Mouse (Mus musculus) hindbrain, embryonic 12.5 days (tissue): Measurements from ENCODE around the gene Mtfr2. TPM values are rescaled to one million over a fixed set of nuclear protein-coding genes. Genes with fewer than 3 reads are reported as not detected.
A peak's percentile ranks its signal among the peaks of the same experiment; 100 is the strongest.

Experiments used
- ATAC-seq: fragments of 200-750 bp; cut with Nextera tagmentation; 2 replicates; pipeline ENCODE4 v1.8.0; 2017; ENCODE audit warnings: moderate TSS enrichment; ENCODE audit not compliant: low FRiP score
- H3K27ac ChIP-seq: fragments of 300-500 bp; sonication (generic); 2 replicates; pipeline ENCODE4 v1.5.1; 2016; ENCODE audit warnings: mild to moderate bottlenecking
- H3K27me3 ChIP-seq: fragments of 300-500 bp; sonication (generic); 2 replicates; pipeline ENCODE4 v1.6.1; 2016; ENCODE audit warnings: mild to moderate bottlenecking
- H3K36me3 ChIP-seq: fragments of 300-500 bp; sonication (generic); 2 replicates; pipeline ENCODE4 v1.6.1; 2016; ENCODE audit warnings: mild to moderate bottlenecking
- H3K4me1 ChIP-seq: fragments of 300-500 bp; sonication (generic); 2 replicates; pipeline ENCODE4 v1.6.1; 2016
- H3K4me2 ChIP-seq: fragments of 300-500 bp; sonication (generic); replicated peaks from 2 replicates; pipeline ENCODE4 v1.6.1; 2016; ENCODE audit warnings: mild to moderate bottlenecking
- H3K4me3 ChIP-seq: fragments of 300-500 bp; sonication (generic); 2 replicates; pipeline ENCODE4 v1.5.1; 2016; ENCODE audit warnings: mild to moderate bottlenecking
- H3K9ac ChIP-seq: fragments of 300-500 bp; sonication (generic); 2 replicates; pipeline ENCODE4 v1.6.1; 2016; ENCODE audit warnings: mild to moderate bottlenecking, moderate library complexity
- H3K9me3 ChIP-seq: fragments of 300-500 bp; sonication (generic); replicated peaks from 2 replicates; pipeline ENCODE4 v1.6.1; 2016; ENCODE audit warnings: mild to moderate bottlenecking
- WGBS: fragments of 180-500 bp; shearing (Covaris S2); methylation state at CpG from one replicate; pipeline ENCODE4 v1.1.7; 2016; 5-methylcytosine and 5-hydroxymethylcytosine counted together
- polyA plus RNA-seq: library from polyadenylated mRNA; unstranded; fragments of >200 nt; fragmentation: Nextera tagmentation; extraction: Ambion mirVana; gene quantifications from 2 replicates; pipeline ENCODE4 v1.2.1, GENCODE M21; 2016

Mtfr2 gene
- 1.7 and 2.0 TPM in 2 replicates for polyA plus RNA-seq

DNA sequence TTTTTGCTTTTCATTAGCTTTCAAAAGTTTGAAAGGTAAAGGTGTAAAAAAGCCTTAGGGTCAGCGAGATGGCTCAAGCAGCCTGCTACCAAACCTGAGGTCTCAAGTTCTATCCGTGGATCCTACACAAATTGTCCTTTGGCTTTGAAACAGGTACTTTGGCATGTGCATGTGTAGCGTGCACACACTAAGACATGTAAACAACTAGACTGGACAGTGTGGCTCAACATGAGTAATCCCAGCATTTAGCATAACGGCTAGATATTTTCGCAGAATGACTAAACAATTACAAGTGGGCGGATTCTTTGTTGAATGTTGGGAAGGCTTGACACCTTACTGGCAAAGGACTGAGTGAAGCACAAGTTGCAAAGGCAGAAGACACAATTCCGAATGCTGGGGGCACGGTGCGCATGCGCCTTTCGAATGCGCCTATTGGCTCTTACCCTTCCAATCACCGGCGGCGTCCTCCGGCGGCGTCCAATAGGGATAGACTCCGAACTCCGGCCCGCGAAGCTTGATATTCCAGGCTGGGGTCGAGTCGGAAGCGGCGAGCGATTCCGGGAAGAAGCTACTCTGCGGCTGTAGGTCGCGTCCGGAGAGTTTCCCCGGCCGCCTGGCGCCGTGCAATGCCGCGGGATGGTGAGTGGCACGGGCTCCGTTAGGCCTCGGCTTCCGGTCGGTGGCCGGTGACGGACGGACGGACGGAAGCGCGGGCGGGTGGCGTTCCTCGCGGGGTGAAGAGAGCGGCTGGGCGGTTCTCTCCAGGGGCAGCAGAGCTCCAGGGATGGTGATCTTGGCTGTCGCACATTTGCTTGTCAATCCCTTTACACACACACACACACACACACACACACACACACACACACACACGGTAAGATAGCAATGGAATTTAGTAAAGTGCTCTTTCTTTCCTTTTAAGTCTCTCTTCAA lies at the start of gene Mtfr2:
Mtfr2 (plus strand) TSS at position 486 of the 930 bp plus-strand sequence.
- Histone ChIP-seq H3K9me3 (no peaks in the 10 kb centered on the region), H3K36me3 (peaks cover 20% of the 10 kb centered on the region), H3K27ac (no peak within 1 kb of the TSS), H3K4me2 (peak within 1 kb of the TSS; percentile 72), H3K4me3 (peak within 1 kb of the TSS; percentile 51), H3K4me1 (peaks cover 10% of the 10 kb centered on the region; the same call in 1 of the 2 replicates), H3K9ac (peak within 1 kb of the TSS; percentile 29; the same call in 1 of the 2 replicates), H3K27me3 (no peaks in the 10 kb centered on the region)
- 2% methylated on average over 58 of the region's 58 CpGs for WGBS
- peak; percentile 93 for ATAC-seq

DNA sequence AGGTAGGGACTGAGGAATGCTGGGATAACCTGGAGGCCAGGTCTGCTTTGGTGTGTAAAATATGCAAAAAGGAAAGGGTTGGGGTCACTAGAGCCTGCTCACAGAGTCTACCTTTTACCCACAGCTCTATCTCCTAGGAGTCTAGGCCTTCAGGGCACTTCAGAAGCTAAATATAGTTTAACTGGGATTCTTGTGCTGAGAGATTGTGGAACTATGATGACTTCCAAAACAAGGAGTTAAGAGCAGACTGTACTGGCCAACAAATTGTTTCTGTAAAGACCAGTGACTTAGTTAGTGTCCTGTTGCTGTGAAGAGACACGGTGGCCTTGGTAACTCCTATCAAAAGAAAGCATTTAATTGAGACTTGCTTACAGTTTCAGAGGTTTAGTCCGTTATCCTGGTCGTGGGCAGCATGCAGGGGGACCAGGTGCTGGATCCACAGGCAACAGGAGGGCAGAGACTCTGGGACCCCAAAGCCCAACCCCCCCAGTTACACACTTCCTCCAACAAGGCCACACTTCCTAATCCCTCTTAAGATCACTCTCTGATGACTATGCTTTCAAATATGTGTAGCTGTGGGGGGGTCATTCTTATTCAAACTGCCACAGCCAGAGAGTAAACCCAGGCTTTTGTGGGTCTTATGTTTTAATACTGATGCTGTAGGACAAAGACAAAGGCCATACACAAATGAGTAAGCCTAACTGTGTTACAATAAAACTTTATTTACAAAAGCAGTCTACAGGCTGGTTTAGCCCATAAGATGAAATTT lies 49.2 kb upstream of the Mtfr2 start:
- Histone ChIP-seq H3K9me3 (no peaks in the 10 kb centered on the region; the same call in 1 of the 2 replicates), H3K4me1 (no peaks in the 10 kb centered on the region), H3K27me3 (no peaks in the 10 kb centered on the region), H3K27ac (no peak overlapping the region), H3K4me2 (no peak overlapping the region), H3K4me3 (no peak overlapping the region), H3K9ac (no peak overlapping the region), H3K36me3 (no peaks in the 10 kb centered on the region)
- no peak for ATAC-seq
- WGBS: 44% methylated on average over 3 of the region's 3 CpGs

GRCm38 (mm10) chr10:20299114-20299513 lies 48.5 kb upstream of the Mtfr2 start:
- Histone ChIP-seq H3K27me3 (no peaks in the 10 kb centered on the region), H3K36me3 (no peaks in the 10 kb centered on the region), H3K4me2 (no peak overlapping the region), H3K9me3 (no peaks in the 10 kb centered on the region; the same call in 1 of the 2 replicates), H3K4me3 (no peak overlapping the region), H3K4me1 (no peaks in the 10 kb centered on the region), H3K27ac (no peak overlapping the region), H3K9ac (no peak overlapping the region)
- no peak for ATAC-seq
- 72% methylated on average over 5 of the region's 5 CpGs for WGBS

DNA sequence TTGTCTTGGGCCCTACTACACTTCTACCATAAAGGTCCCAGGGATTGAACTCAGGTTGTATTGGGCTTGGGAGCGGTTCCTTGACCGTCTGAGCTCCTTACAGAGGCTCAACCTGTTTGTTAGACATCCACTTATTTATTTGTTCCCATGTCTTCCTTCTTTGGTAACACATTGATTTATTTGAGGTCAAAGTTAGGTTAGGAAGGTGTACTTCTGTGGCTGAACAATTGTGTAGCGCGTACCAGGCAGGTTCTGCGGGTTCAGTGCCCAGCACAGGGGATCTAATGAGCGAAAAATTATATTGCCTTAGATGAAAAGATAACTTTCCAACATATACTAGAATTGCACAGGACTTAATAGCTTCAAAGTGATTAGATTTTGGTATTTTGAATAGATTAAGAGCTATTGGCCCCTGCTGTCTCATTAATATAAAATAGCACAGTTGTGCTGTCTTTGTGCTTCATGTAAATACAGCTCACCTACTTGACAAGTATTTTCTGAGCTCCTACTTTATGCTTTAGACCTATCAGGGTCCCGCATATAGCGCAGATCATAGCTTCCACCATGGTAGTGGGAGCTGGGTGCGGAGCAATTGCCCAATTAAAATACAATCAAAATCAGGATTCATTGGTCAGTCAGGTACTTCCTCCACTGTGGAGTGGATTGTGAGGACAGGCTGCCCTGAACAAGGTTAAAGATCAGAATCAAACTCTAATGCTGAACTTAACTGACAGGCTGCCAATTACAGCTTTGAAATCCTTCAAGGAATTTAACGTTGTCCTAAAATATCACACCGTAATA lies 36.4 kb upstream of the Mtfr2 start:
- H3K4me2 ChIP-seq: peak overlapping the region; percentile 72
- peak overlapping the region; percentile 77 for H3K4me3 ChIP-seq
- H3K36me3 ChIP-seq: no peaks in the 10 kb centered on the region
- peak overlapping the region; percentile 100 for H3K27ac ChIP-seq
- peak; percentile 0; the same call in 1 of the 2 replicates for ATAC-seq
- H3K9me3 ChIP-seq: no peaks in the 10 kb centered on the region
- 49% methylated on average over 11 of the region's 11 CpGs for WGBS
- H3K27me3 ChIP-seq: no peaks in the 10 kb centered on the region
- H3K4me1 ChIP-seq: peaks cover 19% of the 10 kb centered on the region
- H3K9ac ChIP-seq: peak overlapping the region; percentile 89

DNA sequence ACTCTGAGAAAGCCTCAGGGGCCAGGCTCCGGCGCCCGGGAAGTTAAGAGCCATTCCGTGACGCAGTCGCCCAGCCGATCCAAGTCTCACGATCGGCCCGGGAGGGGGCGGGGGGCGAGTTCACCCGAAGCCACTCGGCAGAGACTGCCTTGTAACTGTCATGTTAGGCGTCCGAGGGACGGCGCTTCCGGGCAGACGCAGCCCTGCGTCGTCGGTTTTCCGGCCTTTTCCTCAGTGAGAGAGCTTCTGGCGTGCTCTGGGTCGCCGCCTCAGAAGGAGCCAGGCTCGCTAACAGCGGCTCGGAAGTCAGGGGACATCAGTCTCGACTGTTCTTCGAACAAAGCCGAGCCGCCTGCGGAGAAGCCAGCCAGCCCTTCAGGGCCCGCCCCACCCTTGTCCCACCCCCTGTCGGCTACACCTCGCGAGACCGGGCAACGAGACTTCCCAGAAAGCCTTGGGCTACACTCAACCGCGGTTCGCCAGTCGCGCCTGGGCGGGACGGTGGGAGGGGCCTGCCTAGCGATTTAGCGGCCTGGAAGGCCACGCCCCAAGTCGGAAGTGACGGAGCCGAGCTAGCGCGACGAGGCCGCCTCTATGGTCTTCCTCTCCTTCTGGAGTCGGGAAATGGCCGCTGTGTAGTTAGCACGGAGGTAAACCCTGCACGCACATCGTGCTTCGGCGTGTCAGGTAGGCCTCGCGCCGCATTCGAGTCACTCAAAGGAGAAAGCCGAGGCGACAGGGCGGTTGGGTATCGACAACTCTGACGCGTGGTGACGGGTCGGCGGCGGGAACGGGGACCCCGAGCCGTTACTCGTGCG lies 35.4 kb upstream of the Mtfr2 start, which contains the start of gene Bclaf1:
Bclaf1 (plus strand) TSS at position 552 of the 818 bp plus-strand sequence.
- Histone ChIP-seq H3K4me1 (peaks cover 19% of the 10 kb centered on the region), H3K4me2 (peak within 1 kb of the TSS; percentile 72), H3K9ac (peak within 1 kb of the TSS; percentile 89), H3K36me3 (no peaks in the 10 kb centered on the region), H3K9me3 (no peaks in the 10 kb centered on the region), H3K4me3 (peak within 1 kb of the TSS; percentile 77), H3K27ac (peak within 1 kb of the TSS; percentile 100), H3K27me3 (no peaks in the 10 kb centered on the region)
- WGBS: under 1% methylated on average over 82 of the region's 84 CpGs
- ATAC-seq: peak; percentile 99

- WGBS: under 1% methylated on average over 40 of the region's 54 CpGs
- ATAC-seq: peak; percentile 84
- H3K4me2 ChIP-seq: peak overlapping the region; percentile 72
- no peaks in the 10 kb centered on the region for H3K9me3 ChIP-seq
- peaks cover 21% of the 10 kb centered on the region for H3K4me1 ChIP-seq
- peak overlapping the region; percentile 89 for H3K9ac ChIP-seq
- H3K27me3 ChIP-seq: no peaks in the 10 kb centered on the region
- peak overlapping the region; percentile 100 for H3K27ac ChIP-seq
- H3K4me3 ChIP-seq: peak overlapping the region; percentile 77
- H3K36me3 ChIP-seq: no peaks in the 10 kb centered on the region
Observed at GRCm38 (mm10) chr10:20312736-20313301, 34.8 kb upstream of the Mtfr2 start.

DNA sequence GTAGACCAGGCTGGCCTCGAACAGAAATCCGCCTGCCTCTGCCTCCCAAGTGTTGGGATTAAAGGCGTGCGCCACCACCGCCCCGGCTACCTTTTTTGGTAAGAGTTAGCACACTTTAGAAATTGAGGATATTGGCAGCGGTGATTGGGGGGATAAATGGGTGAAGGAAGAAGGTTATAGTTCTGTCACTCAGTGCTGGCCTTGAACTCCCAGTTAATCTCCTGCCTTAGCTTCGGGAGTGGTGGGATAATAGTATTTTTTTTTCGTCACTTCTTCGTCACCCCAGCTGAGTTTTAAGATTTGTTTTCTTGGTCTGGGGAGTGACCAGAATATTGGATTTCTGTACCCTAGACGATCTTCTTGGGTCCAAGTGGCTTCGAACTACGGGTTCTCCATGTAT lies 34.1 kb upstream of the Mtfr2 start:
- Histone ChIP-seq H3K9me3 (no peaks in the 10 kb centered on the region), H3K27me3 (no peaks in the 10 kb centered on the region), H3K4me2 (peak overlapping the region; percentile 72), H3K9ac (peak overlapping the region; percentile 89), H3K4me3 (peak overlapping the region; percentile 77), H3K36me3 (no peaks in the 10 kb centered on the region), H3K4me1 (peaks cover 21% of the 10 kb centered on the region), H3K27ac (peak overlapping the region; percentile 100; the same call in 1 of the 2 replicates)
- WGBS: 52% methylated on average over 13 of the region's 13 CpGs
- ATAC-seq: no peak

GRCm38 (mm10) chr10:20313941-20314340 lies 33.6 kb upstream of the Mtfr2 start:
- Histone ChIP-seq H3K36me3 (peaks cover 2% of the 10 kb centered on the region), H3K4me3 (no peak overlapping the region), H3K9ac (no peak overlapping the region), H3K27me3 (no peaks in the 10 kb centered on the region), H3K9me3 (no peaks in the 10 kb centered on the region), H3K27ac (no peak overlapping the region), H3K4me1 (peaks cover 21% of the 10 kb centered on the region), H3K4me2 (peak overlapping the region; percentile 72)
- WGBS: 86% methylated on average over 4 of the region's 4 CpGs
- ATAC-seq: no peak

DNA sequence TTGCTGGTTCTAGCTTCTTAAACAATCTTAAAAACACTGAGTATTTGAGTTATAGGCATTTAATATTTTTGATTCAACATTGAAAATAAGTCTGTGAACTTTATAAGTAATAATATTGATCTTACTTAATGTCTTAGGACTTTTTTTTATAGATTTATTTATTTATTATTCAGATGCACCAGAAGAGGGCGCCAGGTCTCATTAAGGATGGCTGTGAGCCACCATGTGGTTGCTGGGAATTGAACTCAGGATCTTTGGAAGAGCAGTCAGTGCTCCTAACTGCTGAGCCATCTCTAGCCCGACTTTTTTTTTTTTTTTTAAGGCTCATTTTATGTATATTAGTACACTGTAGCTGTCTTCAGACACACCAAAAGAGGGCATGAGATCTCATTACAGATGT lies 32.8 kb upstream of the Mtfr2 start:
- no peak overlapping the region for H3K4me3 ChIP-seq
- no peaks in the 10 kb centered on the region for H3K27me3 ChIP-seq
- WGBS: 64% methylated on average over 2 of the region's 2 CpGs
- H3K4me1 ChIP-seq: peaks cover 21% of the 10 kb centered on the region
- no peak overlapping the region for H3K4me2 ChIP-seq
- H3K9me3 ChIP-seq: no peaks in the 10 kb centered on the region
- no peak for ATAC-seq
- H3K9ac ChIP-seq: no peak overlapping the region
- H3K36me3 ChIP-seq: peaks cover 4% of the 10 kb centered on the region
- no peak overlapping the region for H3K27ac ChIP-seq

GRCm38 (mm10) chr10:20317466-20317865 lies 30.1 kb upstream of the Mtfr2 start:
- no peak for ATAC-seq
- H3K36me3 ChIP-seq: peaks cover 10% of the 10 kb centered on the region
- H3K4me1 ChIP-seq: peaks cover 11% of the 10 kb centered on the region

GRCm38 (mm10) chr10:20326226-20326625 lies 21.3 kb upstream of the Mtfr2 start:
- H3K36me3 ChIP-seq: peaks cover 51% of the 10 kb centered on the region

More at GRCm38 (mm10) chr10:20317466-20317865, 30.1 kb upstream of the Mtfr2 start:
- H3K4me3 ChIP-seq: no peak overlapping the region
- no peak overlapping the region for H3K9ac ChIP-seq
- H3K27me3 ChIP-seq: no peaks in the 10 kb centered on the region
- WGBS: 91% methylated on average over 5 of the region's 5 CpGs
- no peak overlapping the region for H3K27ac ChIP-seq
- no peak overlapping the region for H3K4me2 ChIP-seq
- H3K9me3 ChIP-seq: no peaks in the 10 kb centered on the region

More at GRCm38 (mm10) chr10:20326226-20326625, 21.3 kb upstream of the Mtfr2 start:
- H3K9me3 ChIP-seq: no peaks in the 10 kb centered on the region
- H3K27ac ChIP-seq: no peak overlapping the region
- no peak for ATAC-seq
- no peaks in the 10 kb centered on the region for H3K4me1 ChIP-seq
- H3K4me2 ChIP-seq: no peak overlapping the region
- H3K4me3 ChIP-seq: no peak overlapping the region
- H3K9ac ChIP-seq: no peak overlapping the region
- no peaks in the 10 kb centered on the region for H3K27me3 ChIP-seq
